ENCODE assay signal across 16 mouse cellular contexts in the genomic region with DNA sequence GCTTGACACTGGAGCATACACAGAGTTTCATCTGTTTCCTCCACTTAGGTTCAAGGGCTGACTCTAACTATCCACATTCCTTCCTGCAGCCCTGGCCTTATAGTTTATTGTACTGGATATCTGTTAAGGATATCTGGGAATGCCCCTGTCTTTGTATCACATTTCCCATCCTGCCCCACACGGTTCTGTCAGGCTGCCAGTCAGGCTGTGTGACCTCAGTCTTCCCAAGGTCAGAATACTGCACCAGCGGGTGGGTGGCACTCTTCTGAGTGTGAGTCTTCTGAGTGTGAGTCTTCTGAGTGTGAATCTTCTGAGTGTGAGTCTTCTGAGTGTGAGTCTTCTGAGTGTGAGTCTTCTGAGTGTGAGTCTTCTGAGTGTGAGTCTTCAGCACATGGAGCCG.
"Had no signal": no experiment of that assay in that cellular context is flagged by ENCODE, and none has a peak within 500 bp of the region (broad histone marks: within the 10 kb centered on the region; RNA-seq: fewer than 3 reads in every experiment).

No protein-coding gene starts in this region.

- H3K36me3 ChIP-seq: limb, embryonic 12.5 days; limb, embryonic 15.5 days; midbrain, embryonic 13.5 days; stomach, embryonic 15.5 days had no signal

- H3K4me3 ChIP-seq: limb, embryonic 12.5 days; limb, embryonic 15.5 days; midbrain, embryonic 13.5 days; stomach, embryonic 15.5 days had no signal

- H3K27me3 ChIP-seq: limb, embryonic 12.5 days; limb, embryonic 15.5 days; midbrain, embryonic 13.5 days; stomach, embryonic 15.5 days had no signal

- H3K27ac ChIP-seq: limb, embryonic 12.5 days; limb, embryonic 15.5 days; liver, embryonic 14.5 days; macrophage; midbrain, embryonic 13.5 days; stomach, embryonic 15.5 days had no signal

- H3K4me1 ChIP-seq: limb, embryonic 12.5 days; limb, embryonic 15.5 days; midbrain, embryonic 13.5 days; stomach, embryonic 15.5 days had no signal

- DNase-seq: kidney, adult 9 months; kidney, postnatal 14 days; kidney, postnatal 4 days; left cerebral cortex, postnatal 4 days; liver, postnatal 0 days; lung, embryonic 14.5 days; retina, postnatal 1 day; right cerebral cortex, postnatal 25 days; spleen, adult 18-20 months; thymus, postnatal 25 days had no signal
